Mouse (Mus musculus) right cerebral cortex, postnatal 4 days (tissue): ENCODE measurements around the gene Pin1.

ENCODE experiments used
- DNase-seq: peaks from one replicate; pipeline ENCODE4 v3.0.0-alpha.2; 2022

Gene Pin1

DNA sequence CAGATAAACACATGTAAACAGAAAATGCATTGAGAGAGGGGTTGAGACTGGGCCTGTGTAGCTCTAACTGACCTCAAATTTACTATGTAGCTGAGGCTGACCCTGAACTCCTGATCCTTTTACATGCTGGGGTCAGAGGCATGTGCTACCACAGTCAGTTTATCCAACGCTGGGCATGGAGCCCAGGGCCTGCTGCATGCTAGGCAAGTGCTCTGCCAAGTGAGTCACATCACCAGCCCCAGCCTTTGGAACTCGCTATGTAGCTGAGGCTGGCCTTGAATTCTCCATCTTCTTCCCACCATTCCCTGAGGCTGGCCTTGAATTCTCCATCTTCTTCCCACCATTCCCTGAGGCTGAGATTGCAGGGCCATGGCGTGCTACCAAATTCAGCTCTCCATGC, 58.6 kb downstream of the Pin1 start:
- no peak for DNase-seq

GRCm38 (mm10) chr9:20712934-20713477, 61.1 kb downstream of the Pin1 start:
- no peak for DNase-seq

- DNase-seq: no peak
These were observed 61.6 kb downstream of the Pin1 start for GRCm38 (mm10) chr9:20713478-20713987.

GRCm38 (mm10) chr9:20715332-20715731, 63.4 kb downstream of the Pin1 start:
- no peak for DNase-seq
